11 mouse cellular contexts compared by ENCODE assay signal in genomic region chr1:138614552-138615287, GRCm38 (mm10). TPM values are rescaled to one million over a fixed set of nuclear protein-coding genes. Genes with fewer than 3 reads are reported as not detected.
DNase-seq lines count a peak whose midpoint lies in the region; ATAC-seq and TF ChIP-seq lines count a peak whose summit lies in the region.
"Had no signal": no experiment of that assay in that cellular context is flagged by ENCODE, and none has a peak within 500 bp of the region (broad histone marks: within the 10 kb centered on the region; RNA-seq: fewer than 3 reads in every experiment).

No protein-coding gene starts in this region.

- TF ChIP-seq CTCF in liver, postnatal 0 days (IDR thresholded peaks at IDR 0.05; ENCODE audit: low read depth): no peak

- 72% methylated on average over 6 of the region's 6 CpGs for WGBS in heart, embryonic 11.5 days (ENCODE audit: insufficient replicate concordance)
- 52% methylated on average over 6 of the region's 6 CpGs for WGBS in liver, postnatal 0 days (ENCODE audit: insufficient replicate concordance)
- WGBS in liver, embryonic 12.5 days (ENCODE audit: insufficient replicate concordance): 60% methylated on average over 6 of the region's 6 CpGs
- WGBS in macrophage (ENCODE audit: missing documents): 27% methylated on average over 6 of the region's 6 CpGs
- WGBS in midbrain, embryonic 10.5 days: 72% methylated on average over 6 of the region's 6 CpGs
- WGBS in hindbrain, embryonic 13.5 days: 69% methylated on average over 6 of the region's 6 CpGs

- H3K4me2 ChIP-seq in heart, embryonic 11.5 days: no peak overlapping the region
- no peak overlapping the region for H3K4me2 ChIP-seq in liver, postnatal 0 days (ENCODE audit: low read depth, low read length)
- no peak overlapping the region for H3K4me2 ChIP-seq in liver, embryonic 12.5 days
- H3K4me2 ChIP-seq in hindbrain, embryonic 13.5 days: no peak overlapping the region
- H3K4me2 ChIP-seq: forebrain, embryonic 15.5 days; neural tube, embryonic 15.5 days had no signal

- H3K4me3 ChIP-seq in heart, embryonic 11.5 days (ENCODE audit: low read depth, low read length): no peak overlapping the region
- H3K4me3 ChIP-seq in liver, postnatal 0 days (ENCODE audit: low read depth, low read length): no peak overlapping the region
- no peak overlapping the region for H3K4me3 ChIP-seq in liver, embryonic 12.5 days
- no peak overlapping the region for H3K4me3 ChIP-seq in macrophage (ENCODE audit: inconsistent target)
- H3K4me3 ChIP-seq in midbrain, embryonic 10.5 days: no peak overlapping the region
- H3K4me3 ChIP-seq in hindbrain, embryonic 13.5 days: no peak overlapping the region
- H3K4me3 ChIP-seq: forebrain, embryonic 15.5 days; neural tube, embryonic 15.5 days had no signal

- DNase-seq in heart, adult 9 months (ENCODE audit: low spot score in 2 of 2): peak; percentile 8 to 56
- DNase-seq in liver, postnatal 0 days: no peak
- DNase-seq in thymus, postnatal 14 days: peak; percentile 17
- no peak for DNase-seq in midbrain, embryonic 10.5 days (ENCODE audit: low spot score)

- TF ChIP-seq EP300 in liver, postnatal 0 days (IDR thresholded peaks at IDR 0.05; ENCODE audit: low read depth): no peak

- H3K9me3 ChIP-seq in heart, embryonic 11.5 days (replicated peaks; ENCODE audit: control insufficient read depth, low read length): no peaks in the 10 kb centered on the region
- no peaks in the 10 kb centered on the region for H3K9me3 ChIP-seq in liver, postnatal 0 days (ENCODE audit: low read length)
- no peaks in the 10 kb centered on the region for H3K9me3 ChIP-seq in liver, embryonic 12.5 days (replicated peaks)
- no peaks in the 10 kb centered on the region for H3K9me3 ChIP-seq in midbrain, embryonic 10.5 days (replicated peaks)
- no peaks in the 10 kb centered on the region for H3K9me3 ChIP-seq in hindbrain, embryonic 13.5 days
- H3K9me3 ChIP-seq: forebrain, embryonic 15.5 days; neural tube, embryonic 15.5 days had no signal

- ATAC-seq in heart, embryonic 11.5 days (replicated peaks; ENCODE audit: insufficient number of reproducible peaks, low FRiP score, low TSS enrichment): no peak
- ATAC-seq in liver, postnatal 0 days: no peak
- no peak for ATAC-seq in liver, embryonic 12.5 days
- no peak for ATAC-seq in hindbrain, embryonic 13.5 days (ENCODE audit: low FRiP score)
- ATAC-seq: forebrain, embryonic 15.5 days; intestine, embryonic 16.5 days had no signal

- no peak overlapping the region for H3K9ac ChIP-seq in heart, embryonic 11.5 days (ENCODE audit: low read depth, low read length)
- H3K9ac ChIP-seq in liver, postnatal 0 days (replicated peaks): no peak overlapping the region
- no peak overlapping the region for H3K9ac ChIP-seq in liver, embryonic 12.5 days
- no peak overlapping the region for H3K9ac ChIP-seq in hindbrain, embryonic 13.5 days
- H3K9ac ChIP-seq: forebrain, embryonic 15.5 days; neural tube, embryonic 15.5 days had no signal

- H3K27ac ChIP-seq in heart, embryonic 11.5 days (ENCODE audit: low read depth, low read length): no peak overlapping the region
- peak overlapping the region; percentile 13; the same call in 1 of the 2 replicates for H3K27ac ChIP-seq in liver, postnatal 0 days (ENCODE audit: low read depth)
- H3K27ac ChIP-seq in liver, embryonic 12.5 days: no peak overlapping the region
- peak overlapping the region; percentile 96 for H3K27ac ChIP-seq in macrophage
- H3K27ac ChIP-seq in midbrain, embryonic 10.5 days (replicated peaks): no peak overlapping the region
- H3K27ac ChIP-seq in hindbrain, embryonic 13.5 days: no peak overlapping the region; the same call in 1 of the 2 replicates
- H3K27ac ChIP-seq: forebrain, embryonic 15.5 days; neural tube, embryonic 15.5 days had no signal

- peaks cover 66% of the 10 kb centered on the region for H3K79me2 ChIP-seq in macrophage (ENCODE audit: inconsistent target)

- H3K36me3 ChIP-seq in heart, embryonic 11.5 days (ENCODE audit: control insufficient read depth, insufficient read depth, low read length): no peaks in the 10 kb centered on the region
- no peaks in the 10 kb centered on the region for H3K36me3 ChIP-seq in liver, postnatal 0 days (replicated peaks; ENCODE audit: insufficient read depth, low read length)
- no peaks in the 10 kb centered on the region for H3K36me3 ChIP-seq in liver, embryonic 12.5 days
- H3K36me3 ChIP-seq in macrophage (ENCODE audit: inconsistent target): no peaks in the 10 kb centered on the region
- no peaks in the 10 kb centered on the region for H3K36me3 ChIP-seq in midbrain, embryonic 10.5 days
- H3K36me3 ChIP-seq in hindbrain, embryonic 13.5 days: no peaks in the 10 kb centered on the region
- H3K36me3 ChIP-seq: forebrain, embryonic 15.5 days; neural tube, embryonic 15.5 days had no signal

- H3K4me1 ChIP-seq in heart, embryonic 11.5 days (ENCODE audit: control insufficient read depth, insufficient read depth, low read length): 0 out of 2 replicates have a peak, but pooled peaks cover 2% of the 10 kb centered on the region
- peaks cover 33% of the 10 kb centered on the region for H3K4me1 ChIP-seq in liver, postnatal 0 days (ENCODE audit: insufficient read depth)
- H3K4me1 ChIP-seq in liver, embryonic 12.5 days: peaks cover 18% of the 10 kb centered on the region
- peaks cover 26% of the 10 kb centered on the region for H3K4me1 ChIP-seq in midbrain, embryonic 10.5 days
- H3K4me1 ChIP-seq in hindbrain, embryonic 13.5 days (replicated peaks): peaks cover 13% of the 10 kb centered on the region

- no peaks in the 10 kb centered on the region for H3K27me3 ChIP-seq in heart, embryonic 11.5 days (ENCODE audit: control insufficient read depth, insufficient read depth, low read length)
- H3K27me3 ChIP-seq in liver, postnatal 0 days (ENCODE audit: insufficient read depth, low read length): no peaks in the 10 kb centered on the region
- no peaks in the 10 kb centered on the region for H3K27me3 ChIP-seq in liver, embryonic 12.5 days (replicated peaks)
- no peaks in the 10 kb centered on the region for H3K27me3 ChIP-seq in midbrain, embryonic 10.5 days (ENCODE audit: low read depth, poor library complexity, severe bottlenecking)
- no peaks in the 10 kb centered on the region for H3K27me3 ChIP-seq in hindbrain, embryonic 13.5 days
- H3K27me3 ChIP-seq: forebrain, embryonic 15.5 days; neural tube, embryonic 15.5 days had no signal

RNA-seq across cellular contexts. Expression of gene Nek7, which starts 5.2 kb away (rescaled TPM):
- 47.1 TPM in 2 replicates for polyA plus RNA-seq in heart, embryonic 11.5 days (2014; fragmentation: Nextera tagmentation; extraction: Ambion mirVana)
- 19.3 and 22.2 TPM in 2 replicates for polyA plus RNA-seq in liver, postnatal 0 days (2015; fragmentation: Nextera tagmentation; extraction: Ambion mirVana)
- polyA plus RNA-seq in liver, embryonic 12.5 days (2016; fragmentation: Nextera tagmentation; extraction: Ambion mirVana): 22.2 TPM in 2 replicates
- 10 to 100 TPM; 10.6 to 65.3 (median 49.3) TPM for total RNA-seq in macrophage (2018; cell fraction: chromatin; rRNA removed)
- total RNA-seq in macrophage (2018; cell fraction: cytosol; rRNA removed): 10 to 100 TPM; 48.7 to 90.1 (median 73.9) TPM
- 10 to 100 TPM; 28.0 to 99.1 (median 58.9) TPM for total RNA-seq in macrophage (2018; cell fraction: nucleus; rRNA removed)
- 52.7 to 66.7 TPM (median 66.2 TPM) in 3 replicates for polyA plus RNA-seq in macrophage (2018)
- polyA plus RNA-seq in midbrain, embryonic 10.5 days (2016; fragmentation: Nextera tagmentation; extraction: Ambion mirVana): 26.5 and 28.3 TPM in 2 replicates
- 13.1 and 13.8 TPM in 2 replicates for polyA plus RNA-seq in hindbrain, embryonic 13.5 days (2015; fragmentation: Nextera tagmentation; extraction: Ambion mirVana)

Comparison
In these comparisons a context has a peak if more than half of its experiments do, and no peak if none do; other contexts are left out.
1. H3K27ac ChIP-seq: peak in liver, postnatal 0 days (single experiment) and macrophage (single experiment); none in heart, embryonic 11.5 days (single experiment), liver, embryonic 12.5 days (single experiment), midbrain, embryonic 10.5 days (single experiment) and hindbrain, embryonic 13.5 days (single experiment).
2. DNase-seq: peak in heart, adult 9 months (2 of 2) and thymus, postnatal 14 days (single experiment); none in liver, postnatal 0 days (single experiment) and midbrain, embryonic 10.5 days (single experiment).